Comparison of ENCODE assay signal across 8 mouse cellular contexts in the genomic region with DNA sequence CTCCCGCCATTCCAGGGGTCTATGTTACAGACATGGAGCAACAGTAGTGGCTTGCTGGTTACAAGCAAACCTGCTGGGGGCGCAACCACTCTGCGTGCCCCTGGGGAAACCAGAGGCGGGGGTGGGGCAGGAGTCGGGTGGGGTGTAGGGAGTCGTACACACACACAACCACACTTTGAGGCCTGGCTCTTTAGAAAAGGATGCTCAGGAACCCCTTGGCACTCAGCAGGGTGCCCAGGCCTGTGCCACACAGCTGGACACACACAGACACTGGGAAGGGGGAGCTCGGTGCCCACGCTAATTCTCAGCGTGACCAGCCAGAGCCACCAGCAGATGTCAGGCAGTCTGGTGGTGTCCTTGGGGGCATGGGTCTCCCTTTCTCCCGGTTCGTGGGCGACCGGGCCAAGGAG. TPM values are rescaled to one million over a fixed set of nuclear protein-coding genes. Genes with fewer than 3 reads are reported as not detected.
DNase-seq lines count a peak whose midpoint lies in the region; ATAC-seq and TF ChIP-seq lines count a peak whose summit lies in the region.

No protein-coding gene starts in this region.

- peak overlapping the region; percentile 96 for H3K27ac ChIP-seq in embryonic facial prominence, embryonic 11.5 days (replicated peaks; ENCODE audit: low read depth, low read length)
- H3K27ac ChIP-seq in limb, embryonic 10.5 days = peak overlapping the region; percentile 98
- H3K27ac ChIP-seq in midbrain, embryonic 13.5 days = peak overlapping the region; percentile 100

- WGBS in embryonic facial prominence, embryonic 11.5 days = 3% methylated on average over 13 of the region's 13 CpGs
- 2% methylated on average over 13 of the region's 13 CpGs for WGBS in limb, embryonic 10.5 days
- under 1% methylated on average over 13 of the region's 13 CpGs for WGBS in midbrain, embryonic 13.5 days

- ATAC-seq in CD4-positive, CD25-positive, alpha-beta regulatory T cell, adult 4 months = no peak
- peak; percentile 2; the same call in 1 of the 2 replicates for ATAC-seq in embryonic facial prominence, embryonic 11.5 days (replicated peaks; ENCODE audit: insufficient number of reproducible peaks, low FRiP score, low TSS enrichment, low read depth)
- ATAC-seq in midbrain, embryonic 13.5 days = peak; percentile 13

- peaks cover 45% of the 10 kb centered on the region for H3K4me1 ChIP-seq in E14TG2a.4 (replicated peaks; ENCODE audit: low read depth, low read length)
- H3K4me1 ChIP-seq in embryonic facial prominence, embryonic 11.5 days (ENCODE audit: control insufficient read depth, insufficient read depth, low read length) = no peaks in the 10 kb centered on the region
- peaks cover 51% of the 10 kb centered on the region for H3K4me1 ChIP-seq in limb, embryonic 10.5 days
- peaks cover 35% of the 10 kb centered on the region for H3K4me1 ChIP-seq in midbrain, embryonic 13.5 days (replicated peaks)

- intact Hi-C loops in heart, postnatal 14 days (cut with DNase I) = no loop called here

- no peak for TF ChIP-seq CTCF in E14TG2a.4 (conservative IDR thresholded peaks at IDR 0.05; ENCODE audit: low read length)

- peaks cover 18% of the 10 kb centered on the region for H3K27me3 ChIP-seq in E14TG2a.4 (ENCODE audit: insufficient read depth, low read length)
- no peaks in the 10 kb centered on the region for H3K27me3 ChIP-seq in embryonic facial prominence, embryonic 11.5 days (ENCODE audit: control insufficient read depth, insufficient read depth, low read length)
- H3K27me3 ChIP-seq in limb, embryonic 10.5 days (ENCODE audit: low read depth, poor library complexity, severe bottlenecking) = no peaks in the 10 kb centered on the region
- H3K27me3 ChIP-seq in midbrain, embryonic 13.5 days = no peaks in the 10 kb centered on the region

- H3K36me3 ChIP-seq in E14TG2a.4 (ENCODE audit: insufficient read depth, low read length) = no peaks in the 10 kb centered on the region
- no peaks in the 10 kb centered on the region for H3K36me3 ChIP-seq in embryonic facial prominence, embryonic 11.5 days (replicated peaks; ENCODE audit: control insufficient read depth, insufficient read depth, low read depth, low read length)
- H3K36me3 ChIP-seq in limb, embryonic 10.5 days = no peaks in the 10 kb centered on the region
- H3K36me3 ChIP-seq in midbrain, embryonic 13.5 days = no peaks in the 10 kb centered on the region

- peak; percentile 50 for DNase-seq in CD4-positive, CD25-positive, alpha-beta regulatory T cell, adult 2 months (ENCODE audit: low read depth, low spot score)
- DNase-seq in embryonic facial prominence, embryonic 11.5 days (ENCODE audit: low spot score) = peak; percentile 43
- peak; percentile 59 to 65 for DNase-seq in heart, postnatal 14 days
- DNase-seq in limb, embryonic 10.5 days (ENCODE audit: low spot score) = peak; percentile 56
- DNase-seq in testis, postnatal 10 days (ENCODE audit: low spot score) = peak; percentile 71

- H3K9ac ChIP-seq in embryonic facial prominence, embryonic 11.5 days (replicated peaks; ENCODE audit: low read length) = peak overlapping the region; percentile 97
- H3K9ac ChIP-seq in midbrain, embryonic 13.5 days (replicated peaks) = peak overlapping the region; percentile 100

- H3K4me3 ChIP-seq in E14TG2a.4 (replicated peaks; ENCODE audit: low read length) = peak overlapping the region; percentile 91
- peak overlapping the region; percentile 84 for H3K4me3 ChIP-seq in embryonic facial prominence, embryonic 11.5 days (ENCODE audit: low read depth, low read length)
- peak overlapping the region; percentile 88 for H3K4me3 ChIP-seq in limb, embryonic 10.5 days
- peak overlapping the region; percentile 92 for H3K4me3 ChIP-seq in midbrain, embryonic 13.5 days (replicated peaks)

- no peaks in the 10 kb centered on the region for H3K9me3 ChIP-seq in E14TG2a.4 (ENCODE audit: low read length)
- H3K9me3 ChIP-seq in embryonic facial prominence, embryonic 11.5 days (replicated peaks; ENCODE audit: control insufficient read depth, low read length) = no peaks in the 10 kb centered on the region
- H3K9me3 ChIP-seq in limb, embryonic 10.5 days (replicated peaks) = no peaks in the 10 kb centered on the region
- no peaks in the 10 kb centered on the region for H3K9me3 ChIP-seq in midbrain, embryonic 13.5 days

- H3K4me2 ChIP-seq in embryonic facial prominence, embryonic 11.5 days (ENCODE audit: low read depth, low read length) = peak overlapping the region; percentile 93
- H3K4me2 ChIP-seq in midbrain, embryonic 13.5 days (replicated peaks) = peak overlapping the region; percentile 72

RNA-seq across cellular contexts. Expression of gene Rhob, which starts 1.2 kb away (rescaled TPM):
- polyA plus RNA-seq in CD4-positive, CD25-positive, alpha-beta regulatory T cell, adult 4 months (2017; shearing (Covaris generic)) = 1 to 10 TPM in 1 of 2 experiments, under 1 TPM in 1; 0.76 to 1.0 TPM
- polyA plus RNA-seq in embryonic facial prominence, embryonic 11.5 days (2014; fragmentation: Nextera tagmentation; extraction: Ambion mirVana) = 45.3 and 51.3 TPM in 2 replicates
- 100 to 1,000 TPM; 220 to 235 TPM for total RNA-seq in heart, postnatal 14 days (2021)
- polyA plus RNA-seq in limb, embryonic 10.5 days (2016; fragmentation: Nextera tagmentation; extraction: Ambion mirVana) = 14.7 and 16.7 TPM in 2 replicates
- 55.1 and 67.8 TPM in 2 replicates for polyA plus RNA-seq in midbrain, embryonic 13.5 days (2015; fragmentation: Nextera tagmentation; extraction: Ambion mirVana)
